Mouse (Mus musculus) embryonic facial prominence, embryonic 15.5 days (tissue): ENCODE measurements around the gene Gm6657. TPM values are rescaled to one million over a fixed set of nuclear protein-coding genes. Genes with fewer than 3 reads are reported as not detected.

Source experiments
- ATAC-seq: fragments of 200-750 bp; cut with Nextera tagmentation; 2 replicates; pipeline ENCODE4 v1.8.0; 2017; ENCODE audit warnings: low read depth, moderate TSS enrichment; ENCODE audit not compliant: insufficient number of reproducible peaks, low FRiP score, low TSS enrichment
- H3K27ac ChIP-seq: fragments of 300-500 bp; sonication (generic); replicated peaks from 2 replicates; pipeline ENCODE4 v1.5.1; 2015; ENCODE audit warnings: mild to moderate bottlenecking, inconsistent platforms
- H3K27me3 ChIP-seq: fragments of 300-500 bp; sonication (generic); 2 replicates; pipeline ENCODE4 v1.6.1; 2015; ENCODE audit warnings: inconsistent platforms
- H3K36me3 ChIP-seq: fragments of 300-500 bp; sonication (generic); 2 replicates; pipeline ENCODE4 v1.6.1; 2015; ENCODE audit warnings: mild to moderate bottlenecking, inconsistent platforms
- H3K4me1 ChIP-seq: fragments of 300-500 bp; sonication (generic); 2 replicates; pipeline ENCODE4 v1.6.1; 2015; ENCODE audit warnings: inconsistent platforms
- H3K4me2 ChIP-seq: fragments of 300-500 bp; sonication (generic); replicated peaks from 2 replicates; pipeline ENCODE4 v1.6.1; 2015; ENCODE audit warnings: mild to moderate bottlenecking, inconsistent platforms
- H3K4me3 ChIP-seq: fragments of 300-500 bp; sonication (generic); replicated peaks from 2 replicates; pipeline ENCODE4 v1.5.1; 2015; ENCODE audit warnings: mild to moderate bottlenecking, inconsistent platforms
- H3K9ac ChIP-seq: fragments of 300-500 bp; sonication (generic); 2 replicates; pipeline ENCODE4 v1.6.1; 2015; ENCODE audit warnings: inconsistent platforms
- H3K9me3 ChIP-seq: fragments of 300-500 bp; sonication (generic); replicated peaks from 2 replicates; pipeline ENCODE4 v1.6.1; 2016; ENCODE audit warnings: inconsistent platforms
- WGBS: fragments of 180-500 bp; shearing (Covaris S2); methylation state at CpG from one replicate; pipeline ENCODE4 v1.1.7; 2015; 5-methylcytosine and 5-hydroxymethylcytosine counted together
- polyA plus RNA-seq: library from polyadenylated mRNA; unstranded; fragments of >200 nt; fragmentation: Nextera tagmentation; extraction: Ambion mirVana; gene quantifications from 2 replicates; pipeline ENCODE4 v1.2.1, GENCODE M21; 2015

The Gm6657 gene
- polyA plus RNA-seq, 1 experiment from 2014 or later, result not detected

- H3K9me3 ChIP-seq, result no peaks in the 10 kb centered on the region
- 74% methylated on average over 6 of the region's 6 CpGs for WGBS
Measured at GRCm38 (mm10) chr12:78215490-78215889, 21.4 kb downstream of the Gm6657 start.

GRCm38 (mm10) chr12:78219191-78219825 is 25.3 kb downstream of the Gm6657 start:
- H3K4me3 ChIP-seq, result no peak overlapping the region
- H3K27me3 ChIP-seq, result no peaks in the 10 kb centered on the region
- H3K4me2 ChIP-seq, result no peak overlapping the region
- H3K27ac ChIP-seq, result no peak overlapping the region
- no peaks in the 10 kb centered on the region for H3K9me3 ChIP-seq
- H3K9ac ChIP-seq, result no peak overlapping the region
- H3K4me1 ChIP-seq, result no peaks in the 10 kb centered on the region
- ATAC-seq, result no peak
- H3K36me3 ChIP-seq, result no peaks in the 10 kb centered on the region
- 77% methylated on average over 4 of the region's 4 CpGs for WGBS

More at GRCm38 (mm10) chr12:78215490-78215889, 21.4 kb downstream of the Gm6657 start:
- Histone ChIP-seq H3K27me3 (no peaks in the 10 kb centered on the region), H3K36me3 (no peaks in the 10 kb centered on the region), H3K4me2 (no peak overlapping the region), H3K4me3 (no peak overlapping the region), H3K4me1 (no peaks in the 10 kb centered on the region), H3K9ac (no peak overlapping the region), H3K27ac (no peak overlapping the region)
- ATAC-seq, result no peak

- peak within 1 kb of the TSS; percentile 80 for H3K9ac ChIP-seq
- peak within 1 kb of the TSS; percentile 83 for H3K4me2 ChIP-seq
- ATAC-seq, result peak; percentile 97
- H3K9me3 ChIP-seq, result no peaks in the 10 kb centered on the region
- no peaks in the 10 kb centered on the region for H3K36me3 ChIP-seq
- H3K27me3 ChIP-seq, result no peaks in the 10 kb centered on the region
- H3K27ac ChIP-seq, result peak within 1 kb of the TSS; percentile 99
- under 1% methylated on average over 64 of the region's 70 CpGs for WGBS
- no peaks in the 10 kb centered on the region for H3K4me1 ChIP-seq
- peak within 1 kb of the TSS; percentile 91 for H3K4me3 ChIP-seq
Measured at GRCm38 (mm10) chr12:78225707-78226518, 31.9 kb downstream of the Gm6657 start, which contains the start of gene Gphn. Gene Gphn, plus strand, starts transcription at chr12:78226379.

GRCm38 (mm10) chr12:78226519-78226875 is 32.5 kb downstream of the Gm6657 start:
- peak; percentile 93 for ATAC-seq
- Histone ChIP-seq H3K27me3 (no peaks in the 10 kb centered on the region), H3K36me3 (no peaks in the 10 kb centered on the region), H3K4me2 (peak overlapping the region; percentile 83), H3K4me3 (peak overlapping the region; percentile 91), H3K9me3 (no peaks in the 10 kb centered on the region), H3K27ac (peak overlapping the region; percentile 99), H3K4me1 (no peaks in the 10 kb centered on the region), H3K9ac (peak overlapping the region; percentile 80)
- under 1% methylated on average over 36 of the region's 48 CpGs for WGBS

GRCm38 (mm10) chr12:78227021-78227932 is 33.2 kb downstream of the Gm6657 start:
- H3K4me3 ChIP-seq, result peak overlapping the region; percentile 91
- peak overlapping the region; percentile 99 for H3K27ac ChIP-seq
- no peaks in the 10 kb centered on the region for H3K4me1 ChIP-seq
- H3K4me2 ChIP-seq, result peak overlapping the region; percentile 83
- peak overlapping the region; percentile 80 for H3K9ac ChIP-seq
- no peaks in the 10 kb centered on the region for H3K27me3 ChIP-seq
- no peaks in the 10 kb centered on the region for H3K9me3 ChIP-seq
- WGBS, result under 1% methylated on average over 52 of the region's 57 CpGs
- ATAC-seq, result 0 out of 2 replicates have a peak, but pooled peaks have one; percentile 3
- H3K36me3 ChIP-seq, result no peaks in the 10 kb centered on the region

- Histone ChIP-seq H3K27me3 (no peaks in the 10 kb centered on the region), H3K36me3 (no peaks in the 10 kb centered on the region), H3K4me2 (peak overlapping the region; percentile 83; the same call in 1 of the 2 replicates), H3K4me3 (peak overlapping the region; percentile 91), H3K9ac (no peak overlapping the region), H3K4me1 (no peaks in the 10 kb centered on the region), H3K27ac (no peak overlapping the region), H3K9me3 (no peaks in the 10 kb centered on the region)
- ATAC-seq, result no peak
- 37% methylated on average over 4 of the region's 4 CpGs for WGBS
Measured at GRCm38 (mm10) chr12:78228139-78228538, 34.1 kb downstream of the Gm6657 start.

- H3K9me3 ChIP-seq, result no peaks in the 10 kb centered on the region
- no peaks in the 10 kb centered on the region for H3K4me1 ChIP-seq
- no peak for ATAC-seq
- no peaks in the 10 kb centered on the region for H3K27me3 ChIP-seq
- H3K4me3 ChIP-seq, result no peak overlapping the region
- H3K27ac ChIP-seq, result no peak overlapping the region
- H3K4me2 ChIP-seq, result no peak overlapping the region
- H3K9ac ChIP-seq, result no peak overlapping the region
- no peaks in the 10 kb centered on the region for H3K36me3 ChIP-seq
Measured at GRCm38 (mm10) chr12:78232560-78232959, 38.5 kb downstream of the Gm6657 start.

GRCm38 (mm10) chr12:78248366-78248765 is 54.3 kb downstream of the Gm6657 start:
- Histone ChIP-seq H3K27ac (no peak overlapping the region), H3K4me2 (no peak overlapping the region), H3K9me3 (no peaks in the 10 kb centered on the region), H3K27me3 (no peaks in the 10 kb centered on the region), H3K4me3 (no peak overlapping the region), H3K36me3 (no peaks in the 10 kb centered on the region), H3K4me1 (no peaks in the 10 kb centered on the region), H3K9ac (no peak overlapping the region)
- ATAC-seq, result no peak
- WGBS, result 54% methylated on average over 1 of the region's 1 CpGs

GRCm38 (mm10) chr12:78249151-78249550 is 55.1 kb downstream of the Gm6657 start:
- H3K9me3 ChIP-seq, result no peaks in the 10 kb centered on the region
- no peak for ATAC-seq

More at GRCm38 (mm10) chr12:78249151-78249550, 55.1 kb downstream of the Gm6657 start:
- Histone ChIP-seq H3K4me3 (no peak overlapping the region), H3K27me3 (no peaks in the 10 kb centered on the region), H3K9ac (no peak overlapping the region), H3K27ac (no peak overlapping the region), H3K4me2 (no peak overlapping the region), H3K4me1 (no peaks in the 10 kb centered on the region), H3K36me3 (no peaks in the 10 kb centered on the region)
